Mouse (Mus musculus) granulocyte monocyte progenitor cell, adult 5-6 weeks (primary cell): Measurements from ENCODE around the gene Prss56. TPM values are rescaled to one million over a fixed set of nuclear protein-coding genes. Genes with fewer than 3 reads are reported as not detected.

Source experiments
- ATAC-seq: replicated peaks from 2 replicates; pipeline ENCODE4 v1.8.0; 2016; ENCODE audit warnings: mild to moderate bottlenecking, moderate TSS enrichment, inconsistent platforms; ENCODE audit not compliant: poor library complexity, severe bottlenecking
- total RNA-seq, 2 experiments: library from RNA; stranded (forward) in 1 of 2; stranded (reverse) in 1 of 2; fragments of 200-712, 200-1000 nt in 1 of 2; fragments of >200 nt in 1 of 2; fragmentation: Nextera tagmentation in 1 of 2; gene quantifications; 2 replicates each; pipeline ENCODE4 v1.2.3; 2014 to 2017

The Prss56 gene
- total RNA-seq, 2 experiments from 2014 or later: not detected

DNA sequence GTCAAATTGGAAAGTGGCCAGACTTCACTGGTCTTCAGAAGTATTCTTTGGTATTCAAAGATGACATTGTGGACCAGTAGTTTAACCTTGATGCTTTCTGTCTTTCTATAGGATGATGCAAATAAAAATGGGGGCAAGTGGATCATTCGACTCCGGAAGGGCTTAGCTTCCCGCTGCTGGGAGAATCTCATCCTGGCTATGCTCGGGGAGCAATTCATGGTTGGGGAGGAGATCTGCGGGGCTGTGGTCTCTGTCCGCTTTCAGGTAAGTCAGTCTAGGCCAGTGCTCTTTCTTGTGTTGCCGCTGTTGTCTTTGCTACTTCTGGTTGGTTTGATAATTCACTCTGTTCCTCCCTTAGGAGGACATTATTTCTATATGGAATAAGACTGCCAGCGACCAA is 42.6 kb downstream of the Prss56 start:
- ATAC-seq: no peak

DNA sequence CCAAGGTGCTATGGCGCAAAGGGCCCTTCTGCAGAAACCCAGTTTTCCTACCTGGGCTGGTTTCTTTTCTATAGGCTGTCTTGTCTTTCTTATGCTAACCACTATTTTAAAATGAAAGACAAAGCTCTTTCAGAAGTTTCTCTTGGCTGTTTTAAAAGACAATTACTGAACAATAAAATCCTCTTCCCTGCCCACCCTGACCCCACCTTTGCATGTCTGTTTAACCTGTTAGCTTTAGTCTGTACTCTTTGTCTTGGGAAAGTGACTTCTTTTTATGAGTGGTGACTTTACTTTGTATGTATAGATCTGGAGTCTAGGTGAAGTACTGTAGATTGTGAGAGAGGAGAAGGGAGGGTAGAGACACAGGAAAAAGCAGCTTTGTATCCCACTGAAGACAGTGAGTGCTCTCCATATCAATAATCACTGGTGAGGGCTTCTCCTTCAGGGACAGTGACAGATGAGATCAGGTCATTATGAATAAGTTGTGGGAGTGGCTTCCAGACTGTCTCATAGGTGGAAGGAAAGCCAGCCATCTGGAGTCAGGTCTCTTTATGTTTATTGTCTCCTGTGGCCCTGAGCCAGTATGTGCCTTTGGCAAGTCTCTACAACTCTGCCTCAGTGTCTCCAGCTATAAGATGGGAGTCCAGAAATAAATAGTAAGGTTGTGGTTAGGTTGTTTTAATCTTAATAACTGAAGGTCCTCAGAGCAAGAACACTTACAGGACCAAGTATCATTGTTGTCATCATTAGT is 43.5 kb downstream of the Prss56 start:
- no peak for ATAC-seq

DNA sequence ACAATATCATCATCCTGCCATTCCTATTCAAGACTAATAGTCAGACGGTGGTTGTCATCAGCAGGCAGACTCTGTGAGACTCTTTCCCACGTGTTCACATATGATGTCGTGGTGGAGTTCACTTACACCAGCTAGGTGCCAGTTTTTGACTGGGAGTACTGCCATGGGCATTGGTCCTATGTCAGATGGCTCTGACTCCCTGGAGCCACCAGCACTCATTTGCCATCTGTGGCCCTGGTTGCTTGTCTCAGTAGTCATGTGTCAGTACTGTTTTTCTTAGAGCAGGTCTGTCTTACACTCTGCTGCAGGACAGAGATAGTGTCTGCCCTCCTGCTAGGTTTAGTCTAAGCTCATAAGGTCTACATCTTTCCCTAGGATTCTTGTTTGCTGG is 44.0 kb downstream of the Prss56 start:
- ATAC-seq: no peak

DNA sequence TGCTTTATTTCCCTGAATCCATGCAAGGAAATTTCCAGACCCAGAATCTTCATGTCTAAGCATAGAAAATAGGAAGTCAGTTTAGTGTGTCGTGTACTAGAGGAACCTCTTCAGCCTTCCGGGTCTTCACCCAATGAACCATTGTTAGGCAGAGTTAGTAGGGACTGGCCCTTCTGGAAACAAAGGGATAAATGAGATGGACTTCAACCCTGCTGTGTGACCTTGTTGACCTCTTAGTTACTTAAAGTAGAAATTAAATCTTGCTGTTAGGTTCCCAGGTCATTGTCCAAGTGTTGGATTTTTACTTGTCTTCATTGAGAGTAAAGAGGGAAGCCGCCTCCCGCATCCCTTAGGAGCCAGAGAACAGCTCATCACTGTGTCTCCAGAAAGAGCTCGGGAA is 47.5 kb downstream of the Prss56 start:
- no peak for ATAC-seq

DNA sequence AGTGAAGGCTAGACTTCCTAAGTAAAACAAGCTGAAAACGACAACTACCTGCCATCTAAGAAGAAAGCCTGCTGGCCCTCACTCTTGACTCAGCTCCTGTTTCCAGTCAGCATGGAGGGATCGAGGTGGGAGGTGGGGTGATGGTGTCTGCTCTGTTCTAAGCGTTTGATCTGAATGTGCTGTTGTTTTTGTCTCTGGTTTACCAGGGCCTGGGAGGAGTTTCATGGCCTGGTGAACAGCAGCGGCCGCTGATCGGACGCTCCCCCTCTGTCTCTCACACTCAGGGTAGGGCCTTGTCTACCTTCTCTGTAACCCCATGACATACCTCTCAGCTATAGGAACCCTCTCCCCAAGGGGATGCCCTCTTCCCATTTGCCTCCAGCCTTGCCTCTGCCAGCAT is 49.1 kb downstream of the Prss56 start:
- no peak for ATAC-seq

Other genes with a start within 250 kb of the Prss56 start
- gene Alppl2, start 93.4 kb upstream of the Prss56 start, total RNA-seq (2014; fragmentation: Nextera tagmentation): not detected in 2 replicates
- not detected in 2 replicates for gene Alppl2, start 93.4 kb upstream of the Prss56 start, total RNA-seq (2017)
- gene Alpi, start 81.7 kb upstream of the Prss56 start, total RNA-seq (2014; fragmentation: Nextera tagmentation): not detected in 2 replicates
- not detected in 2 replicates for gene Alpi, start 81.7 kb upstream of the Prss56 start, total RNA-seq (2017)
- not detected in 2 replicates for gene Akp3, start 58.3 kb upstream of the Prss56 start, total RNA-seq (2014; fragmentation: Nextera tagmentation)
- gene Akp3, start 58.3 kb upstream of the Prss56 start, total RNA-seq (2017): not detected in 2 replicates
- gene Ecel1, start 26.8 kb upstream of the Prss56 start, total RNA-seq (2014; fragmentation: Nextera tagmentation): not detected in 2 replicates
- gene Ecel1, start 26.8 kb upstream of the Prss56 start, total RNA-seq (2017): not detected in 2 replicates
- gene Chrnd, start 7.3 kb downstream of the Prss56 start, total RNA-seq (2014; fragmentation: Nextera tagmentation): not detected in 2 replicates
- not detected in 2 replicates for gene Chrnd, start 7.3 kb downstream of the Prss56 start, total RNA-seq (2017)
- gene Chrng, start 21.3 kb downstream of the Prss56 start, total RNA-seq (2014; fragmentation: Nextera tagmentation): not detected in 2 replicates
- gene Chrng, start 21.3 kb downstream of the Prss56 start, total RNA-seq (2017): 0.05 TPM in 1 of 2 replicates, not detected in the other
- 82.9 and 93.1 TPM in 2 replicates for gene Eif4e2, start 30.6 kb downstream of the Prss56 start, total RNA-seq (2014; fragmentation: Nextera tagmentation)
- gene Eif4e2, start 30.6 kb downstream of the Prss56 start, total RNA-seq (2017): 137 and 140 TPM in 2 replicates
- not detected in 2 replicates for gene Efhd1, start 81.0 kb downstream of the Prss56 start, total RNA-seq (2014; fragmentation: Nextera tagmentation)
- 0.98 TPM in 1 of 2 replicates, not detected in the other for gene Efhd1, start 81.0 kb downstream of the Prss56 start, total RNA-seq (2017)
- gene Gigyf2, start 143.7 kb downstream of the Prss56 start, total RNA-seq (2014; fragmentation: Nextera tagmentation): 62.5 and 69.5 TPM in 2 replicates
- 64.4 and 81.0 TPM in 2 replicates for gene Gigyf2, start 143.7 kb downstream of the Prss56 start, total RNA-seq (2017)
- gene Kcnj13, start 211.4 kb downstream of the Prss56 start, total RNA-seq (2014; fragmentation: Nextera tagmentation): not detected in 2 replicates
- gene Kcnj13, start 211.4 kb downstream of the Prss56 start, total RNA-seq (2017): not detected in 2 replicates